Mouse (Mus musculus) thymus, adult 2 months (tissue): ENCODE results near the gene Kiz.

Experiments used
- CTCF ChIP-seq: fragments of 200-500 bp; IDR thresholded peaks from 2 replicates; pipeline ENCODE4 v1.5.1; 2012; ENCODE audit warnings: mild to moderate bottlenecking, control low read depth, low read length, moderate library complexity, borderline replicate concordance; ENCODE audit not compliant: control insufficient read depth, poor library complexity, insufficient read depth; ENCODE audit errors: extremely low read depth
- POLR2A ChIP-seq: fragments of 200-500 bp; IDR thresholded peaks from 2 replicates; pipeline ENCODE4 v1.6.1; 2012; ENCODE audit warnings: mild to moderate bottlenecking, low read length, control low read depth, moderate library complexity; ENCODE audit not compliant: control insufficient read depth, poor library complexity, insufficient read depth; ENCODE audit errors: extremely low read depth

GRCm38 (mm10) chr2:147011474-147012140 lies 155.9 kb downstream of the Kiz start:
- TF ChIP-seq POLR2A, result no peak
- no peak for TF ChIP-seq CTCF
